Mouse (Mus musculus): ENCODE measurements around the gene Pcca. TPM values are rescaled to one million over a fixed set of nuclear protein-coding genes. Genes with fewer than 3 reads are reported as not detected.

Gene Pcca
- polyA plus RNA-seq (2012; rRNA removed): 68.3 and 84.5 TPM in 2 replicates

GRCm38 (mm10) chr14:122534017-122534924 lies at the start of gene Pcca:
Gene Pcca (plus strand): TSS chr14:122534324.
- Histone ChIP-seq H3K27ac (ENCODE audit: insufficient read depth, low read length) (0 out of 2 replicates have a peak within 1 kb of the TSS, but pooled peaks have one; percentile 0), H3K4me3 (replicated peaks; ENCODE audit: insufficient read depth, low read depth, low read length) (peak within 1 kb of the TSS; percentile 74), H3K27me3 (ENCODE audit: control insufficient read depth, insufficient read depth, low read length) (no peaks in the 10 kb centered on the region), H3K4me1 (ENCODE audit: control insufficient read depth, insufficient read depth, low read length) (peaks cover 7% of the 10 kb centered on the region)
- 1% methylated on average over 54 of the region's 54 CpGs for WGBS
- DNase-seq: peak; percentile 97 to 98
- TF ChIP-seq POLR2A (IDR thresholded peaks at IDR 0.05; ENCODE audit: borderline replicate concordance, insufficient read depth, low read length) (peak; percentile 70), CTCF (IDR thresholded peaks at IDR 0.05; ENCODE audit: borderline replicate concordance, insufficient read depth, low read depth, low read length) (no peak)

- Histone ChIP-seq H3K27me3 (ENCODE audit: control insufficient read depth, insufficient read depth, low read length) (no peaks in the 10 kb centered on the region), H3K4me3 (replicated peaks; ENCODE audit: insufficient read depth, low read depth, low read length) (peak overlapping the region; percentile 97), H3K4me1 (ENCODE audit: control insufficient read depth, insufficient read depth, low read length) (no peaks in the 10 kb centered on the region), H3K27ac (ENCODE audit: insufficient read depth, low read length) (peak overlapping the region; percentile 100)
- TF ChIP-seq POLR2A (IDR thresholded peaks at IDR 0.05; ENCODE audit: borderline replicate concordance, insufficient read depth, low read length) (no peak), CTCF (IDR thresholded peaks at IDR 0.05; ENCODE audit: borderline replicate concordance, insufficient read depth, low read depth, low read length) (no peak)
- 0% methylated on average over 4 of the region's 4 CpGs for WGBS
- DNase-seq: no peak
Measured at GRCm38 (mm10) chr14:122484458-122484843, 49.7 kb upstream of the Pcca start.

- Histone ChIP-seq H3K27me3 (ENCODE audit: control insufficient read depth, insufficient read depth, low read length) (no peaks in the 10 kb centered on the region), H3K4me3 (replicated peaks; ENCODE audit: insufficient read depth, low read depth, low read length) (peak overlapping the region; percentile 97)
Measured at GRCm38 (mm10) chr14:122484844-122485551, 49.1 kb upstream of the Pcca start.

GRCm38 (mm10) chr14:122485635-122486181 lies 48.4 kb upstream of the Pcca start:
- Histone ChIP-seq H3K4me3 (replicated peaks; ENCODE audit: insufficient read depth, low read depth, low read length) (peak overlapping the region; percentile 97), H3K27me3 (ENCODE audit: control insufficient read depth, insufficient read depth, low read length) (no peaks in the 10 kb centered on the region), H3K27ac (ENCODE audit: insufficient read depth, low read length) (peak overlapping the region; percentile 100), H3K4me1 (ENCODE audit: control insufficient read depth, insufficient read depth, low read length) (no peaks in the 10 kb centered on the region)
- WGBS: 4% methylated on average over 12 of the region's 12 CpGs
- TF ChIP-seq CTCF (IDR thresholded peaks at IDR 0.05; ENCODE audit: borderline replicate concordance, insufficient read depth, low read depth, low read length): no peak
- no peak for TF ChIP-seq POLR2A (IDR thresholded peaks at IDR 0.05; ENCODE audit: borderline replicate concordance, insufficient read depth, low read length)
- peak; percentile 60 to 62 for DNase-seq

More at GRCm38 (mm10) chr14:122484844-122485551, 49.1 kb upstream of the Pcca start:
- Histone ChIP-seq H3K27ac (ENCODE audit: insufficient read depth, low read length) (peak overlapping the region; percentile 100), H3K4me1 (ENCODE audit: control insufficient read depth, insufficient read depth, low read length) (no peaks in the 10 kb centered on the region)
- WGBS: 1% methylated on average over 24 of the region's 24 CpGs
- DNase-seq: peak; percentile 74 to 76
- TF ChIP-seq POLR2A (IDR thresholded peaks at IDR 0.05; ENCODE audit: borderline replicate concordance, insufficient read depth, low read length): 0 out of 2 replicates have a peak, but pooled peaks have one; percentile 19
- no peak for TF ChIP-seq CTCF (IDR thresholded peaks at IDR 0.05; ENCODE audit: borderline replicate concordance, insufficient read depth, low read depth, low read length)

- no peaks in the 10 kb centered on the region; the same call in 1 of the 2 replicates for H3K4me1 ChIP-seq (ENCODE audit: control insufficient read depth, insufficient read depth, low read length)
- WGBS: 5% methylated on average over 1 of the region's 1 CpGs
- no peaks in the 10 kb centered on the region for H3K27me3 ChIP-seq (ENCODE audit: control insufficient read depth, insufficient read depth, low read length)
- no peak for TF ChIP-seq POLR2A (IDR thresholded peaks at IDR 0.05; ENCODE audit: borderline replicate concordance, insufficient read depth, low read length)
- no peak for TF ChIP-seq CTCF (IDR thresholded peaks at IDR 0.05; ENCODE audit: borderline replicate concordance, insufficient read depth, low read depth, low read length)
- peak overlapping the region; percentile 73; the same call in 1 of the 2 replicates for H3K27ac ChIP-seq (ENCODE audit: insufficient read depth, low read length)
- H3K4me3 ChIP-seq (replicated peaks; ENCODE audit: insufficient read depth, low read depth, low read length): peak overlapping the region; percentile 70
- no peak for DNase-seq
Measured at GRCm38 (mm10) chr14:122486611-122487010, 47.5 kb upstream of the Pcca start.

- no peaks in the 10 kb centered on the region; the same call in 1 of the 2 replicates for H3K4me1 ChIP-seq (ENCODE audit: control insufficient read depth, insufficient read depth, low read length)
- no peaks in the 10 kb centered on the region for H3K27me3 ChIP-seq (ENCODE audit: control insufficient read depth, insufficient read depth, low read length)
- WGBS: 9% methylated on average over 5 of the region's 5 CpGs
- TF ChIP-seq CTCF (IDR thresholded peaks at IDR 0.05; ENCODE audit: borderline replicate concordance, insufficient read depth, low read depth, low read length) (no peak), POLR2A (IDR thresholded peaks at IDR 0.05; ENCODE audit: borderline replicate concordance, insufficient read depth, low read length) (no peak)
- H3K4me3 ChIP-seq (replicated peaks; ENCODE audit: insufficient read depth, low read depth, low read length): peak overlapping the region; percentile 70
- peak overlapping the region; percentile 100 for H3K27ac ChIP-seq (ENCODE audit: insufficient read depth, low read length)
- DNase-seq: peak; percentile 53 to 69
Measured at GRCm38 (mm10) chr14:122487366-122487765, 46.8 kb upstream of the Pcca start.

GRCm38 (mm10) chr14:122489041-122489440 lies 45.1 kb upstream of the Pcca start:
- H3K27me3 ChIP-seq (ENCODE audit: control insufficient read depth, insufficient read depth, low read length): no peaks in the 10 kb centered on the region
- 2% methylated on average over 5 of the region's 5 CpGs for WGBS

More at GRCm38 (mm10) chr14:122489041-122489440, 45.1 kb upstream of the Pcca start:
- Histone ChIP-seq H3K4me1 (ENCODE audit: control insufficient read depth, insufficient read depth, low read length) (no peaks in the 10 kb centered on the region; the same call in 1 of the 2 replicates), H3K4me3 (replicated peaks; ENCODE audit: insufficient read depth, low read depth, low read length) (peak overlapping the region; percentile 44), H3K27ac (ENCODE audit: insufficient read depth, low read length) (peak overlapping the region; percentile 86; the same call in 1 of the 2 replicates)
- no peak for TF ChIP-seq POLR2A (IDR thresholded peaks at IDR 0.05; ENCODE audit: borderline replicate concordance, insufficient read depth, low read length)
- TF ChIP-seq CTCF (IDR thresholded peaks at IDR 0.05; ENCODE audit: borderline replicate concordance, insufficient read depth, low read depth, low read length): no peak
- peak in 1 of 2 experiments; percentile 63 for DNase-seq
